Mouse (Mus musculus) bone marrow macrophage, adult 2 months (primary cell): ENCODE data around the gene Trip6.

ENCODE experiments used
- CTCF ChIP-seq: IDR thresholded peaks from 2 replicates; pipeline ENCODE4 v1.5.1; 2012; ENCODE audit warnings: low read depth, mild to moderate bottlenecking, low read length, moderate library complexity
- POLR2A ChIP-seq: IDR thresholded peaks from 2 replicates; pipeline ENCODE4 v1.6.1; 2012; ENCODE audit warnings: mild to moderate bottlenecking, low read depth, low read length, borderline replicate concordance

DNA sequence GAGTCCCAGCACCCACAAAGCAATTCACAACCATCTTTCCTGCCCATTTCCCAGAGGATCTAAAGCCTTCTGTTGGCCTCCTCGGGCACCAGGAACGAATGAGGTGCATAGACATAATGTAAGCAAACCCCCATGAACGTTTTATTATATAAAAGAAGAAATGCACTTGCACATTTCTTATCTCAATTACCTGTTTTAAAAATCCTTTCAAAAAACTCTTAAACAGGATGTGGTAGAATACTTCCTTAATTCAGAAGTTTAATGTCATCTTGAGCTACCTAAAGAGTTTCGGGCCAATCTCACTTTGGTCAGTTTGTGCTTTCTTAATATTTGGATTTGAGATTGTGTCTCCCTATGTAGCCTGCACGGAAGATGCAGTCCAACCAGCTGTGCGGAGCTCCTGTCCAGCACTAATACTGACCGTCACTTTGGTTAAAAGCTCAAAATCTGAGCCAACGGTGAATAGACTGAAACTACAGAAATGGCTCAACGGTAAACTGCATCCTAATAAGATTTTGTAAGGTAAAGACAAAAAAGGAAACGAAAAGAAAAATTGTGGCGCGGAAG, 7.7 kb downstream of the Trip6 start:
- no peak for TF ChIP-seq POLR2A
- TF ChIP-seq CTCF: no peak
